Mouse (Mus musculus): ENCODE data around the gene Bbs2. TPM values are rescaled to one million over a fixed set of nuclear protein-coding genes. Genes with fewer than 3 reads are reported as not detected.

The Bbs2 gene
- polyA plus RNA-seq, 1 experiment, result 20.3 TPM

DNA sequence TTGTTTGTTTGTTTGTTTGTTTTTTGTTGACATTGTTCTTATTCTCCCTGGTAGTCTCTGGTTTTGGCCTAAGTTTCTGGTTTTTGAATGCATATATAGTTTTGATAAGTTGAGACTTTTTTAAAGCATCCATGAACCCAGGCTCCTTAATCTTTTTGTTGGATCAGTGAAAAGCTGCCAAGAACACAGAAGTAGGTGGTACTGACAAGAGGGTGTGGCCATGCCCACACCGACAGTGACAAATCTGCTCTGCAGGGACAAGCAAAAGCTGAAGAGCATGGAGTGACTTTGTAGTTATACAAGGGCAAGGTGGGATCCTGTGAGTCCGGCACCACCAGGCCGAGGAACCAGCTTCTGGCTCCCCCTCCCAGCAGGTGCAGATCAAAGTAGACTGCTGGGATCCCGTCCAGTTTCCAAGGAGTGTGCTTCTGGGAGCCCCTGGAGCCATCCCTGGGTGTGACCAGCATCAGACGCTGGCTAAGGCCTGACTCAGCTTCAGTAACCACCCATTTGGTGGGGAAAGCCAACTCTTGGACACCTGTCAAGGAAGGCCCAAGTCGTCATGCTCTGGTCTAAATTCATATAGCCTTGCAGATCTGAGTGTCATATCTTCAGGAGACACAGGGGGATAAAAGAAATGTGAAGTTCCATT is 11.9 kb upstream of the Bbs2 start:
- WGBS, result 64% methylated on average over 6 of the region's 6 CpGs
- TF ChIP-seq CTCF (IDR thresholded peaks at IDR 0.05; ENCODE audit: control insufficient read depth, insufficient read depth, low read length), result no peak
- TF ChIP-seq POLR2A (IDR thresholded peaks at IDR 0.05; ENCODE audit: borderline replicate concordance, control insufficient read depth, low read depth, low read length), result no peak
- Histone ChIP-seq H3K27ac (ENCODE audit: control insufficient read depth, insufficient read depth, low read depth, low read length, poor library complexity) (no peak overlapping the region), H3K4me3 (replicated peaks; ENCODE audit: control insufficient read depth, low read depth, low read length) (no peak overlapping the region), H3K4me1 (ENCODE audit: control insufficient read depth, insufficient read depth, low read length) (no peaks in the 10 kb centered on the region; the same call in none of the 2 replicates)

DNA sequence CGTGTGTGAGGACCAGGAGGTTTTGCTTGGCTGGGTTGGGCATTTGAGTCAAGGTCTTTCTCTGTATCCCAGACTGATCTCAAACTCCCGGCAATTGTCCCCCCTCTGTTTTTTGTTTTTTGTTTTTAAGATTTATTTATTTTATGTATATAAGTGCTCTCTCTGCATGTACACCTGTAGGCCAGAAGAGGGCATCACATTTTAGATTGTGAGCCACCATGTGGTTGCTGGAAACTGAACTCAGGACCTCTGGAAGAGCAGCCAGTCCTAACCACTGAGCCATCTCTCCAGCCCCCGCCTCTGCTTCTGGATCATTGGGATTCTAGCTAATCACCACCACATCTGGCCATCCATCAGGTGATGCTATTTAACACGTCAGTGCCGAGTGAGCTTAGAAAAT is 11.1 kb upstream of the Bbs2 start:
- no peak overlapping the region for H3K27ac ChIP-seq (ENCODE audit: control insufficient read depth, insufficient read depth, low read depth, low read length, poor library complexity)
- TF ChIP-seq CTCF (IDR thresholded peaks at IDR 0.05; ENCODE audit: control insufficient read depth, insufficient read depth, low read length) (no peak), POLR2A (IDR thresholded peaks at IDR 0.05; ENCODE audit: borderline replicate concordance, control insufficient read depth, low read depth, low read length) (no peak)
- no peak overlapping the region for H3K4me3 ChIP-seq (replicated peaks; ENCODE audit: control insufficient read depth, low read depth, low read length)
- H3K4me1 ChIP-seq (ENCODE audit: control insufficient read depth, insufficient read depth, low read length), result no peaks in the 10 kb centered on the region; the same call in none of the 2 replicates
- 88% methylated on average over 5 of the region's 5 CpGs for WGBS

DNA sequence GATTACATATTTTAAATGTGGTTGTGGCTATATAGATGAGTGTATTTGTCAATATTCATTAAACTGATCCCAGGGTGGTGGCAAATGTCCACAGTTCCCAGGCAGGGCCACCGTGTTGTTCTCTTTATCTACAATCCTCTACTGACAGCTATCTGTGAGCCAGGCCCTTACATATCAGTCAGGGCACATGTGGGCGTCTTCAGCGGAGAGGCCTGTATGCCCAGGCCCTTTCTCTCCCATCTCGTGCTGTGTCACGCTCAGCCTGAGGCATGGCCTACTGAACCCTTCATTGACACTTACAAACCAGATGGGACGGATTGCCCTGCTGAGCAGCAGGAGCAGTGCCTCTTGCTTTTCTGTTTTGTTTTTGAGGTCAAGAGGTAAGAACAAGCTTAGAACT is 10.7 kb upstream of the Bbs2 start:
- no peak overlapping the region for H3K4me3 ChIP-seq (replicated peaks; ENCODE audit: control insufficient read depth, low read depth, low read length)
- no peak overlapping the region for H3K27ac ChIP-seq (ENCODE audit: control insufficient read depth, insufficient read depth, low read depth, low read length, poor library complexity)
- 57% methylated on average over 6 of the region's 6 CpGs for WGBS
- TF ChIP-seq CTCF (IDR thresholded peaks at IDR 0.05; ENCODE audit: control insufficient read depth, insufficient read depth, low read length) (no peak), POLR2A (IDR thresholded peaks at IDR 0.05; ENCODE audit: borderline replicate concordance, control insufficient read depth, low read depth, low read length) (no peak)
- no peaks in the 10 kb centered on the region; the same call in none of the 2 replicates for H3K4me1 ChIP-seq (ENCODE audit: control insufficient read depth, insufficient read depth, low read length)

DNA sequence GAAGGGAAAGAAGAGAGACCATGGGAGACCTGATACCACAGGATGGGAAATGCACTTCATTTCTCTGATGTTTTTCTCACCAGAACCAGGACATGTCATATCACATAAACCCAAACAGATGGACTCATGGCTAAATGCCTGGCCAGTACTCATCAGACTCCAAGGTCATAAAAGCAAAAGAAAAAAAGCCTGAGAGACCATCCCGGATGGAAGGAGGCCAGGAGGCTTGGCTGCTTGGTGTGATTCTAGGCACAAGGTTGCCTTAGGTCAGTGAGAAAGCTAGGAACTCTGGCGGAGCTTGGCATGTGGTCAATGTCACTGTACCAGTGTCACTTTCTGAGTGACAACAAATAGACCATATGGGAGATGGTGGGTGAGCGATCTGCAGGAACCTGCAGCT is 9.1 kb upstream of the Bbs2 start:
- no peaks in the 10 kb centered on the region; the same call in none of the 2 replicates for H3K4me1 ChIP-seq (ENCODE audit: control insufficient read depth, insufficient read depth, low read length)
- no peak overlapping the region for H3K27ac ChIP-seq (ENCODE audit: control insufficient read depth, insufficient read depth, low read depth, low read length, poor library complexity)
- no peak overlapping the region for H3K4me3 ChIP-seq (replicated peaks; ENCODE audit: control insufficient read depth, low read depth, low read length)
- WGBS, result 73% methylated on average over 3 of the region's 3 CpGs
- no peak for TF ChIP-seq CTCF (IDR thresholded peaks at IDR 0.05; ENCODE audit: control insufficient read depth, insufficient read depth, low read length)
- no peak for TF ChIP-seq POLR2A (IDR thresholded peaks at IDR 0.05; ENCODE audit: borderline replicate concordance, control insufficient read depth, low read depth, low read length)

DNA sequence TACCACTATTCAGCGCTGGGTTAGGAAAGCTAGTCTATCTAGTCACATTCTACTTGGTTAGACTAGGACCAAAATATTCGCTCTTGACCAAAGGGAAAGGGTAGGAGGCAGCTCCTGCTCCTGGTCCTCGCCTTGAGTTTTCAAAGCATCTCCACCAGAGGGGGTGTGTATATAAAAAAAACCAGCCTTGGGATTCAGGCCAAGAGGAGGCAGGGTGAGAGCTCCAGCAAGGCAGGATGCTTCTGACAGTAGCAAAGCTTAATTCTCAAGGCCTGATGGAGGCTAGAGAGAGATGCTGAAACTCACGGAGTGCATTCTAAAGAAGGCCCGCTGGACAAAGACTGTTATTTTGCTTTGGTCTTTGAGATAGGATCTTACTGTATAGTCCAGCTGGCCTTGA is 5.4 kb upstream of the Bbs2 start:
- TF ChIP-seq POLR2A (IDR thresholded peaks at IDR 0.05; ENCODE audit: borderline replicate concordance, control insufficient read depth, low read depth, low read length) (no peak), CTCF (IDR thresholded peaks at IDR 0.05; ENCODE audit: control insufficient read depth, insufficient read depth, low read length) (no peak)
- Histone ChIP-seq H3K4me3 (replicated peaks; ENCODE audit: control insufficient read depth, low read depth, low read length) (no peak overlapping the region), H3K27ac (ENCODE audit: control insufficient read depth, insufficient read depth, low read depth, low read length, poor library complexity) (no peak overlapping the region), H3K4me1 (ENCODE audit: control insufficient read depth, insufficient read depth, low read length) (no peaks in the 10 kb centered on the region)
- 59% methylated on average over 5 of the region's 5 CpGs for WGBS

DNA sequence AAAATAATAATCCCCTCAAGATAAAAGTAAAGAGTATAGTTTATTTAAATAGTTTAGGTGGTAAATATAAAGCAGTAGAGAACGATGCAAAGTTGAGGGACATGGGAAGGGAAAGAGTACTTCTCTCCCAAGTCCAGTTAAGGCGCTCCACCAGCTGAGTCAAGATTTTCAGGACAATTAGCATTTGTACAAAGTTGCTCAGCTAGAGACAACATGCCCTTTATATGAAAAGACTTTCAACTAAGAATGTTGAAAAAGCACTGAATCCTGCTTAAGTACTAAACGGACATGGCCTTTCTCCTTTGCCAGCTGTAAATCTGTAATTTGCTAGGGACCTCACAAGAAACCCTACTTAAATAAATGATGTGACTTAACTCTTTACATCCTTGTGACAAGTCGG is 268 bp upstream of the Bbs2 start:
- Histone ChIP-seq H3K4me1 (ENCODE audit: control insufficient read depth, insufficient read depth, low read length) (no peaks in the 10 kb centered on the region; the same call in 1 of the 2 replicates), H3K27ac (ENCODE audit: control insufficient read depth, insufficient read depth, low read depth, low read length, poor library complexity) (no peak overlapping the region), H3K4me3 (replicated peaks; ENCODE audit: control insufficient read depth, low read depth, low read length) (no peak overlapping the region)
- WGBS, result 65% methylated on average over 4 of the region's 4 CpGs
- TF ChIP-seq CTCF (IDR thresholded peaks at IDR 0.05; ENCODE audit: control insufficient read depth, insufficient read depth, low read length) (no peak), POLR2A (IDR thresholded peaks at IDR 0.05; ENCODE audit: borderline replicate concordance, control insufficient read depth, low read depth, low read length) (no peak)

DNA sequence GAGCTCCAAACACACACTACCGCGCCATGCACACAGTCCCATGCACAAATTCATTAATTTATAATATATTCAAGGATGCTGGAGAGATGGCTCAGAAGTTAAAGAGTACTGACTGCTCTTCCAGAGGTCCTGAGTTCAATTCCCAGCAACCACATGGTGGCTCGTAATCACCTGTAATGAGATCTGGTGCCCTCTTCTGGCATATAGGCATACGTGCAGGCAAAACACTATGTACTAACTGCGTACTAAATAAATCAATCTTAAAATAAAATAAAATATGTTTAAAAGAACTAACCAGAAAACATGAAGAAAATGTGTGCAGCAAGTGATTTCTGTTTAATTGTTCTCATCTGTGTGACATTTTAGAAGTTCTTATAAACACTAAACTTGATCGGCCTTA is 4.4 kb downstream of the Bbs2 start:
- Histone ChIP-seq H3K4me3 (replicated peaks; ENCODE audit: control insufficient read depth, low read depth, low read length) (no peak overlapping the region), H3K27ac (ENCODE audit: control insufficient read depth, insufficient read depth, low read depth, low read length, poor library complexity) (no peak overlapping the region), H3K4me1 (ENCODE audit: control insufficient read depth, insufficient read depth, low read length) (no peaks in the 10 kb centered on the region; the same call in 1 of the 2 replicates)
- WGBS, result 83% methylated on average over 6 of the region's 6 CpGs
- TF ChIP-seq CTCF (IDR thresholded peaks at IDR 0.05; ENCODE audit: control insufficient read depth, insufficient read depth, low read length) (no peak), POLR2A (IDR thresholded peaks at IDR 0.05; ENCODE audit: borderline replicate concordance, control insufficient read depth, low read depth, low read length) (no peak)

DNA sequence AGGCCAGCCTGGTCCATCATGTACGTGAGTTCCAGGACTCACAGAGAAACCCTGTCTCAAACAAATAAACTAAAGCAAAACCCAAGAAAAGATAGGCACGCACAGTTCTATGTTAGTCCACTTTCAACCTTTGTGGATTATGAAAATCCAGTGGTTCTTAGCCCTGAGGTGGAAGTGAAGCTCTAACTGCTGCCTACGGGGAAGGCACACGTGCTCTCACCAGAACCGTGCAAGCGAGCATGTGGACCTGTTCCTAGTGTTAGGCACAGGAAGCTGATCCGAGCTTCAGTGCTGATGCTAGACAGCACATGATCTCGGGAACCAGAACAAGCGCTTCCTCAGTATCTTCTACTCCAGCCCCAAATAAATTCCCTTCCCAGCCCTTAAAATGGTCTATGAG is 5.9 kb downstream of the Bbs2 start:
- 76% methylated on average over 9 of the region's 9 CpGs for WGBS
- Histone ChIP-seq H3K27ac (ENCODE audit: control insufficient read depth, insufficient read depth, low read depth, low read length, poor library complexity) (no peak overlapping the region), H3K4me1 (ENCODE audit: control insufficient read depth, insufficient read depth, low read length) (no peaks in the 10 kb centered on the region), H3K4me3 (replicated peaks; ENCODE audit: control insufficient read depth, low read depth, low read length) (no peak overlapping the region)
- no peak for TF ChIP-seq CTCF (IDR thresholded peaks at IDR 0.05; ENCODE audit: control insufficient read depth, insufficient read depth, low read length)
- TF ChIP-seq POLR2A (IDR thresholded peaks at IDR 0.05; ENCODE audit: borderline replicate concordance, control insufficient read depth, low read depth, low read length), result no peak

DNA sequence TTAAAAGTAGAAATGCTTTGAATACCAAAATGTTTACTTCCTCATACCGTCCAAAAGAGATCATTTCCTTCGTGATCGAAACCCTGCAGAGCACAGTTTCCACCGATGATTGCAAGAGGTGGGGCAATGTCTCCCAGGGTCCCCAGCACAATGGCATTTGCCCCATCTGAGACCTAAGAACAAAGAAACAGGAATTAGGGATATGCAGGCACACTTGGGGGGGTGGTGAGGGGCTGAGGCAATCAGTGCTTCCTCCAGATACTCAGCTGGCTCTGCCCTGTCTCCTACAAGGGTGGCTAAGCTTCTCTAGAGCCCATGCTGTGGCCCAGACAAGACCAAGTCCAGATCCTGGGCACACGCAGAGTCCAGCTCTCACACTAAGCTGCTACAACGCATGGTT is 9.0 kb downstream of the Bbs2 start:
- no peak for TF ChIP-seq CTCF (IDR thresholded peaks at IDR 0.05; ENCODE audit: control insufficient read depth, insufficient read depth, low read length)
- TF ChIP-seq POLR2A (IDR thresholded peaks at IDR 0.05; ENCODE audit: borderline replicate concordance, control insufficient read depth, low read depth, low read length), result no peak
- no peak overlapping the region for H3K4me3 ChIP-seq (replicated peaks; ENCODE audit: control insufficient read depth, low read depth, low read length)
- WGBS, result 43% methylated on average over 6 of the region's 6 CpGs
- no peaks in the 10 kb centered on the region for H3K4me1 ChIP-seq (ENCODE audit: control insufficient read depth, insufficient read depth, low read length)
- H3K27ac ChIP-seq (ENCODE audit: control insufficient read depth, insufficient read depth, low read depth, low read length, poor library complexity), result no peak overlapping the region
